Mouse (Mus musculus): ENCODE measurements around the gene Gna12. TPM values are rescaled to one million over a fixed set of nuclear protein-coding genes. Genes with fewer than 3 reads are reported as not detected.
A peak's percentile ranks its signal among the peaks of the same experiment; 100 is the strongest.

Gna12 gene
- total and polyA plus RNA-seq, 3 experiments, result 46.0 to 55.2 TPM; not detected in 1

DNA sequence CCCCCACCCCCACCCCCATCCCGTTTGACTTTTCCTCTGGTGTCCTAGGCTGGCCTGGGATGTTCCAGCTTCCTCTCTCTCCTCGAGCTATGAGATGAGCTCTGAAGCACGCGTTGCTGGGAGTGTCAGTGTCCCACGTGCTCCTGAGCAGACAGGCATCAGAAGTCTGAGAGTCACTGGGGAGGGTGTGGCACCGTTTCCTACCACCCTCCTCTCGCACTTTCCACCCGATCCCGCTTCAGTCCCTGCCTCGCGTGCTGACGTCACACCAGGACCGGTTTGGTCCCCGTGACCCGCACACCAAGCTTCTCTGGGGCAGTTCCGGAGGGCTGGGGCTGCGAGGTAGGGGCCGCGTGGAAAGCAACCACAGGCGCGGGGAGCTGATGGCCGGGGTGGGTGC is 94.9 kb downstream of the Gna12 start:
- Histone ChIP-seq H3K4me1 (ENCODE audit: control insufficient read depth in 1 of 2, insufficient read depth in 2 of 2, low read length in 2 of 2) (peaks cover 2 to 7% of the 10 kb centered on the region in 2 experiments; a peak in 3 of 4 replicates), H3K9ac (ENCODE audit: control insufficient read depth, low read depth, low read length, poor library complexity, severe bottlenecking) (no peak overlapping the region), H3K79me2 (ENCODE audit: control insufficient read depth, insufficient read depth, low read length, poor library complexity) (no peaks in the 10 kb centered on the region), H3K36me3 (ENCODE audit: control insufficient read depth in 1 of 2, insufficient read depth in 2 of 2, low read length in 2 of 2) (peaks cover 0 to 3% of the 10 kb centered on the region in 2 experiments; a peak in 1 of 4 replicates), H3K27me3 (ENCODE audit: control insufficient read depth in 1 of 2, insufficient read depth in 2 of 2, low read length in 2 of 2) (no peaks in the 10 kb centered on the region), H3K9me3 (replicated peaks; ENCODE audit: insufficient read depth, low read length) (no peaks in the 10 kb centered on the region), H3K27ac (ENCODE audit: control insufficient read depth, low read depth, low read length) (no peak overlapping the region), H3K4me3 (ENCODE audit: control insufficient read depth in 1 of 2, insufficient read depth in 1 of 2, low read depth in 2 of 2, low read length in 2 of 2) (no peak overlapping the region)
- TF ChIP-seq BHLHE40 (IDR thresholded peaks at IDR 0.05; ENCODE audit: borderline replicate concordance, low read depth, low read length) (no peak), RAD21 (IDR thresholded peaks at IDR 0.05; ENCODE audit: low read depth, low read length) (no peak), SMC3 (IDR thresholded peaks at IDR 0.05; ENCODE audit: low read depth, low read length) (no peak), NRF1 (IDR thresholded peaks at IDR 0.05; ENCODE audit: insufficient read depth, low read depth, low read length, poor library complexity, severe bottlenecking) (no peak), MYB (IDR thresholded peaks at IDR 0.05; ENCODE audit: low read depth, low read length) (no peak), MEF2A (IDR thresholded peaks at IDR 0.05; ENCODE audit: extremely low read depth, insufficient replicate concordance, low read depth, low read length, poor library complexity, severe bottlenecking) (no peak), MAX (IDR thresholded peaks at IDR 0.05; ENCODE audit: low read length) (no peak), JUND (IDR thresholded peaks at IDR 0.05; ENCODE audit: low read depth, low read length) (no peak), EP300 (IDR thresholded peaks at IDR 0.05; ENCODE audit: low read depth in 1 of 2, low read length in 2 of 2) (no peak), POLR2AphosphoS5 (IDR thresholded peaks at IDR 0.05; ENCODE audit: borderline replicate concordance, low read depth, low read length) (no peak), USF1 (IDR thresholded peaks at IDR 0.05; ENCODE audit: low read depth, low read length) (no peak), MAZ (IDR thresholded peaks at IDR 0.05; ENCODE audit: low read depth, low read length) (no peak)
- DNase-seq (ENCODE audit: low read depth, low spot score), result no peak

DNA sequence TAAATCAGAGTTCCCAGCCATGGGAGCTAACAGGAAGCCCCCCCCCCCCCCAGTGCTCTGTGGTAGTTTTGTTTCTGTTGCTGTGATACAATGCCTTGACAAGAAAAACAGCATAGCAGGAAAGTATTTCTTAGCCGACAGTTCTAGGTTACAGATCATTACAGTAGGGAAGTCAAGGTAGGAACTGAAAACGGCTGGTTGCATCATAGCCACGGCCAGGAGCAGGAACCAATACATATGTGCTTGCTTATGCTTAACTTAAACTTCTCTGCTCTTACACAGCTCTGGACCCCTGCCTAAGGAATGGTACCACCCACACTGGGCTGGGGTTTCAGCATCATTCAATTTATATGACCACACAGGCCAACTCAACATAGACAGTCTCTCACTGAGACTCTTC is 96.9 kb downstream of the Gna12 start:
- Histone ChIP-seq H3K9ac (ENCODE audit: control insufficient read depth, low read depth, low read length, poor library complexity, severe bottlenecking) (no peak overlapping the region), H3K4me1 (ENCODE audit: control insufficient read depth in 1 of 2, insufficient read depth in 2 of 2, low read length in 2 of 2) (peaks cover 2 to 7% of the 10 kb centered on the region in 2 experiments; a peak in 3 of 4 replicates), H3K4me3 (ENCODE audit: control insufficient read depth in 1 of 2, insufficient read depth in 1 of 2, low read depth in 2 of 2, low read length in 2 of 2) (no peak overlapping the region), H3K79me2 (ENCODE audit: control insufficient read depth, insufficient read depth, low read length, poor library complexity) (no peaks in the 10 kb centered on the region), H3K36me3 (ENCODE audit: control insufficient read depth in 1 of 2, insufficient read depth in 2 of 2, low read length in 2 of 2) (peaks cover 0 to 3% of the 10 kb centered on the region in 2 experiments; a peak in 1 of 4 replicates), H3K27me3 (ENCODE audit: control insufficient read depth in 1 of 2, insufficient read depth in 2 of 2, low read length in 2 of 2) (no peaks in the 10 kb centered on the region), H3K9me3 (replicated peaks; ENCODE audit: insufficient read depth, low read length) (no peaks in the 10 kb centered on the region), H3K27ac (ENCODE audit: control insufficient read depth, low read depth, low read length) (no peak overlapping the region)
- TF ChIP-seq HCFC1 (IDR thresholded peaks at IDR 0.05; ENCODE audit: low read depth, low read length), result no peak
- TF ChIP-seq JUND (IDR thresholded peaks at IDR 0.05; ENCODE audit: low read depth, low read length), result no peak
- TF ChIP-seq TBP (IDR thresholded peaks at IDR 0.05; ENCODE audit: low read depth, low read length), result no peak
- TF ChIP-seq NRF1 (IDR thresholded peaks at IDR 0.05; ENCODE audit: insufficient read depth, low read depth, low read length, poor library complexity, severe bottlenecking), result no peak
- TF ChIP-seq USF1 (IDR thresholded peaks at IDR 0.05; ENCODE audit: low read depth, low read length), result no peak
- no peak for TF ChIP-seq GATA1 (IDR thresholded peaks at IDR 0.05; ENCODE audit: low read depth, low read length)
- TF ChIP-seq EP300 (IDR thresholded peaks at IDR 0.05; ENCODE audit: low read depth in 1 of 2, low read length in 2 of 2), result no peak
- TF ChIP-seq MYC (IDR thresholded peaks at IDR 0.05; ENCODE audit: low read depth, low read length), result no peak
- TF ChIP-seq GABPA (IDR thresholded peaks at IDR 0.05; ENCODE audit: low read depth, low read length), result no peak
- TF ChIP-seq POLR2A (IDR thresholded peaks at IDR 0.05; ENCODE audit: control insufficient read depth in 1 of 2, insufficient read depth in 1 of 2, low read depth in 1 of 2, low read length in 2 of 2, poor library complexity in 1 of 2), result no peak
- peak; percentile 20 for DNase-seq (ENCODE audit: low read depth, low spot score)

All from MEL (cell line).